Mouse (Mus musculus): Measurements from ENCODE around the gene Col8a1. TPM values are rescaled to one million over a fixed set of nuclear protein-coding genes. Genes with fewer than 3 reads are reported as not detected.

The Col8a1 gene
- polyA plus RNA-seq, 1 experiment from 2014 or later = 2.3 TPM

DNA sequence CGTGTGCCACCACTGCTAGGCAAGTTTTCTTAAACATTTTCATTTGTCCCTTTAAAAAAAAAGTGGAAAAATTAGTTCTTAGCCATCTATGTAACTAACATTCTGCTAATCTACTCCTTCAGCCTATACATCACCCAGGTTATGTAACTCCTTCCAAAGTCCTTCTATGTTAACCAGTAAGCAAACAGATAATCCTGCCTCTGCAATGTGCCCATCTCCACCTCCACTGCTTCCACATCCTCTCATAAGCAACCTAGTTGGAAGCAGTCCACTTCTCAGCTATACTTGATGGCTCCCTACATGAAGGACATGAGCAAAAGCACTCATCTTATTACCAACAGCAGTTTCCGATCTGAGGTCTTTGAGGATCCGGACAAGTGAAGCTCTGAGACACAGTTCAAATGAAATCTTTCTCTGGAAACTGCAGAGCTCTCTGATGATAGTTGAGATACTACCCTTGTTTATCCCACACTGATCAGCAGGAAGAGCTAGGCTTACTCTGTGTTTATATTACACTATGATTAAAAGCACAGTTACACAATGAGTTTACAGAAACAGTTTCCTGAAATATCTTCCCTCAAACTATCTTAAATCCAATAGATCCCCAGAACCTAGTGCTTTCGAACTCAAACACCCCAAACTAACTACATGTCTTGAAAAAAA lies 157.1 kb downstream of the Col8a1 start:
- H3K36me3 ChIP-seq = peaks cover 3% of the 10 kb centered on the region; the same call in 1 of the 2 replicates
- H3K4me1 ChIP-seq (replicated peaks) = no peaks in the 10 kb centered on the region
- no peak overlapping the region for H3K9ac ChIP-seq
- H3K4me3 ChIP-seq = no peak overlapping the region
- no peaks in the 10 kb centered on the region for H3K9me3 ChIP-seq (replicated peaks)
- no peak overlapping the region for H3K4me2 ChIP-seq
- 88% methylated on average over 4 of the region's 4 CpGs for WGBS
- H3K27me3 ChIP-seq (replicated peaks) = no peaks in the 10 kb centered on the region
- H3K27ac ChIP-seq (ENCODE audit: poor library complexity, severe bottlenecking) = no peak overlapping the region
- no peak for ATAC-seq (ENCODE audit: insufficient number of reproducible peaks, low FRiP score)

DNA sequence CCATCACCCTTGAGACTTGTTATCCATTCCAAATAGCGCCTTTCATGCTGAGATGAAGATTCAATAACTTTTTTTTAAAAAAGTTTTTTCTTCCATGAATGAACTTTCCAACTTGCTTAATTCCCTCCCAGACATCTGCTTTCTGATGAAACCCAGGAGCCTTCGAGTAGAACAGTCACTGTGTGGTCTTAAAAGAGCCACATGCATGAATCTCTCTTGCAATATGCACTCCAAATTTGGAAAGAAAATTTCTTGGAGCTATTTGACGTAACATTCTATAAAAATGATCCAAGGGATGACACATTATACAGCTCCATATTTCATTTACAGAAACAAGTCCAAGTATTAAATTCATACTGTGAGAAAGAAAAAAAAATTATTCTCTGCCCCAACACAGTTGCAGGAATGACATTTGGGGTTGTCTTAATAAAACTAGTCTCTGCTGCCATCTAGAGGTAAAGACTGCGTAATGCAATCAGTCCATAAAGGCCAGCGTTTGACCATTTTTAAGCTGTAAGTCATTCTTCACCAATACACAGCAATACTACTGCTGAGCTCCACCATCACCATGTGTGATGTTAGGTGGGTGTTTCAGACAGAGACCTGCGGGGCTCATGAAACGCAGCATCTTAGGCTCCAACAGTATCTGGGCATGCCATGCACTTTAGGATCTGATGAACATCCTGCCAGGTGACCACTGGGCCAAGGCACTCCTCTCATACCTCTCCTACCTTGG lies 160.9 kb downstream of the Col8a1 start:
- Histone ChIP-seq H3K4me3 (no peak overlapping the region), H3K4me1 (replicated peaks) (no peaks in the 10 kb centered on the region), H3K36me3 (no peaks in the 10 kb centered on the region; the same call in 1 of the 2 replicates), H3K27ac (ENCODE audit: poor library complexity, severe bottlenecking) (no peak overlapping the region), H3K9ac (no peak overlapping the region), H3K9me3 (replicated peaks) (no peaks in the 10 kb centered on the region), H3K4me2 (no peak overlapping the region), H3K27me3 (replicated peaks) (no peaks in the 10 kb centered on the region)
- ATAC-seq (ENCODE audit: insufficient number of reproducible peaks, low FRiP score) = no peak
- 39% methylated on average over 7 of the region's 7 CpGs for WGBS

DNA sequence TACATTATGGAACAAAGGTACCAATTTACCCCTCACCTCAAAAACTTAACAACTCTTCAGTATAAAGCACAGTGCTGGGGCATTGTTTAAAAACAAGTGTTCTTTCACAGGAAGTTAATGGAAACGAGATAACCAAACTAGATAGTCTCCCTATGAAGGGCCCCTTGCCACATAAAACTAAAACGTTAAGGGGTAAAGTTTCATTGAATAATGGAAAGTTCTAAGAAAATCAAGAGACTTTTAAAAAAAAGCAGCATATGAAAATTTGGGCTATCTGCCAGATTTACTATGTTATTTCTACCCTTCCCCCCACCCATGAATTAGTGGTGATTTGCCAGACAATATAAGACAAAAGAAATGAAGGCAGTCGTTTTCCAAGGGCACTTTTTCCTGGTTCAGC lies 169.3 kb downstream of the Col8a1 start:
- 0 out of 2 replicates have a peak, but pooled peaks cover 3% of the 10 kb centered on the region for H3K4me1 ChIP-seq (replicated peaks)
- no peak overlapping the region for H3K9ac ChIP-seq
- no peaks in the 10 kb centered on the region for H3K36me3 ChIP-seq
- no peak for ATAC-seq (ENCODE audit: insufficient number of reproducible peaks, low FRiP score)
- no peak overlapping the region for H3K4me3 ChIP-seq
- H3K27ac ChIP-seq (ENCODE audit: poor library complexity, severe bottlenecking) = no peak overlapping the region
- H3K27me3 ChIP-seq (replicated peaks) = no peaks in the 10 kb centered on the region
- H3K4me2 ChIP-seq = no peak overlapping the region
- no peaks in the 10 kb centered on the region for H3K9me3 ChIP-seq (replicated peaks)
- 39% methylated on average over 3 of the region's 3 CpGs for WGBS

DNA sequence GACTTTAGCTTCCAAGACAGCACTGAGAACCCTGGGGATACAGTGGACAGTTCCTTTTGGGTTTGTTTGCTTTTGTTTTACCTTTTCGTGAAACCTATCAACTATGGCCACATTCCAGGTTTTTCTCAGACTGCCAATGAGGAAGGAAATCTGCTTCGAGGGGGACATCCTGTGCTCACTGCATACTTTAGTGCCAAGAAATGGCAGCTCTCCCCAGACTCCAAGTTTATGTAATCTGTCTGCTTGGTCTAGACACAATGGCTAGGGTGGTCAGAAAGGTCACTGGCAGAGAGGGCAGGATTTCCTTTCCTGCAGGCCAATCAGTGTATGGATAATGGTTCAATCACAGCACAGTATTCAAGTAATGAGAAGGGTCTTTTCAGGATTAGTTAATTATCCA lies 172.5 kb downstream of the Col8a1 start:
- peak; percentile 39; the same call in 1 of the 2 replicates for ATAC-seq (ENCODE audit: insufficient number of reproducible peaks, low FRiP score)
- H3K27ac ChIP-seq (ENCODE audit: poor library complexity, severe bottlenecking) = no peak overlapping the region
- no peak overlapping the region for H3K9ac ChIP-seq
- no peaks in the 10 kb centered on the region for H3K27me3 ChIP-seq (replicated peaks)
- no peak overlapping the region for H3K4me2 ChIP-seq
- no peaks in the 10 kb centered on the region for H3K9me3 ChIP-seq (replicated peaks)
- H3K4me1 ChIP-seq (replicated peaks) = 0 out of 2 replicates have a peak, but pooled peaks cover 12% of the 10 kb centered on the region
- H3K4me3 ChIP-seq = no peak overlapping the region
- no peaks in the 10 kb centered on the region for H3K36me3 ChIP-seq
- WGBS = 54% methylated on average over 2 of the region's 2 CpGs

- Histone ChIP-seq H3K9ac (no peak overlapping the region), H3K27ac (ENCODE audit: poor library complexity, severe bottlenecking) (peak overlapping the region; percentile 17), H3K27me3 (replicated peaks) (no peaks in the 10 kb centered on the region), H3K36me3 (peaks cover 2% of the 10 kb centered on the region; the same call in 1 of the 2 replicates), H3K4me2 (no peak overlapping the region), H3K9me3 (replicated peaks) (no peaks in the 10 kb centered on the region), H3K4me3 (no peak overlapping the region), H3K4me1 (replicated peaks) (0 out of 2 replicates have a peak, but pooled peaks cover 12% of the 10 kb centered on the region)
- WGBS = 46% methylated on average over 7 of the region's 7 CpGs
- no peak for ATAC-seq (ENCODE audit: insufficient number of reproducible peaks, low FRiP score)
Observed at GRCm38 (mm10) chr16:57580041-57580440, 174.5 kb downstream of the Col8a1 start.

GRCm38 (mm10) chr16:57577519-57577918 lies 177.0 kb downstream of the Col8a1 start:
- H3K9me3 ChIP-seq (replicated peaks) = no peaks in the 10 kb centered on the region
- ATAC-seq (ENCODE audit: insufficient number of reproducible peaks, low FRiP score) = no peak
- WGBS = 95% methylated on average over 1 of the region's 1 CpGs
- H3K4me1 ChIP-seq (replicated peaks) = 0 out of 2 replicates have a peak, but pooled peaks cover 12% of the 10 kb centered on the region
- H3K4me2 ChIP-seq = no peak overlapping the region
- no peak overlapping the region for H3K27ac ChIP-seq (ENCODE audit: poor library complexity, severe bottlenecking)
- no peak overlapping the region for H3K4me3 ChIP-seq
- H3K27me3 ChIP-seq (replicated peaks) = no peaks in the 10 kb centered on the region
- no peak overlapping the region for H3K9ac ChIP-seq
- peaks cover 2% of the 10 kb centered on the region; the same call in 1 of the 2 replicates for H3K36me3 ChIP-seq

- Histone ChIP-seq H3K4me1 (replicated peaks) (0 out of 2 replicates have a peak, but pooled peaks cover 12% of the 10 kb centered on the region), H3K4me2 (no peak overlapping the region), H3K4me3 (no peak overlapping the region), H3K36me3 (peaks cover 18% of the 10 kb centered on the region), H3K27me3 (replicated peaks) (no peaks in the 10 kb centered on the region), H3K27ac (ENCODE audit: poor library complexity, severe bottlenecking) (no peak overlapping the region), H3K9me3 (replicated peaks) (no peaks in the 10 kb centered on the region), H3K9ac (no peak overlapping the region)
- no peak for ATAC-seq (ENCODE audit: insufficient number of reproducible peaks, low FRiP score)
- WGBS = 90% methylated on average over 1 of the region's 1 CpGs
Observed at GRCm38 (mm10) chr16:57575764-57576388, 178.7 kb downstream of the Col8a1 start.

Other genes starting within 250 kb of the Col8a1 start
- gene Cmss1, start 147.9 kb downstream of the Col8a1 start, polyA plus RNA-seq (2016; fragmentation: Nextera tagmentation; extraction: Ambion mirVana) = 27.5 and 30.1 TPM in 2 replicates

Data from heart, embryonic 12.5 days (tissue).